Mouse (Mus musculus): ENCODE results near the gene Sec1.

The Sec1 gene

DNA sequence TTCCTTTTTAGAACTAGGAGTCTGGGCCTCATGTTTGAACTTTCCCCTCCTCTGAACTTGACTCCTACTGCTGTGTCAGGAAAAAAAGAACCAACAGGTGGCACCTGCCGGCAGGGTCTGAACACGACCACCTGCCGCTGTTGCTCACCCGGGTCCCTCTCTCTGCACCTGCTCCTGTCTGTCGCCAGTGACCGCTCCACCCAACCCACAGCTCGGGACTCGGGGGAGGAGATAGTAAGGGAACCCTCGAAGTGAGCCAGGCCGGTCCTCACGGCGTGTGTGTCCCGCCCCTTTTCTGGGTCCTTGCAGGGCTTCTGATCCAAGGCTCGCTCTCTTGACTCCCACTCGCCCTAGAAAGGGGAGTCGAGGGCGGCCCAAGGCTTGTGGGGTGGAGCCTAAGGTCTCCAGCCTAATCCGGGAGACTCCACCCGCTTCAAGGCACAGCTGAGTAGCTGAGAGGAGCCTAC lies 54.6 kb downstream of the Sec1 start, which contains the start of gene Mamstr:
Gene Mamstr, plus strand, starts transcription at position 417 of the 467 bp plus-strand sequence.
- peak in 1 of 2 experiments; percentile 39 for DNase-seq

DNA sequence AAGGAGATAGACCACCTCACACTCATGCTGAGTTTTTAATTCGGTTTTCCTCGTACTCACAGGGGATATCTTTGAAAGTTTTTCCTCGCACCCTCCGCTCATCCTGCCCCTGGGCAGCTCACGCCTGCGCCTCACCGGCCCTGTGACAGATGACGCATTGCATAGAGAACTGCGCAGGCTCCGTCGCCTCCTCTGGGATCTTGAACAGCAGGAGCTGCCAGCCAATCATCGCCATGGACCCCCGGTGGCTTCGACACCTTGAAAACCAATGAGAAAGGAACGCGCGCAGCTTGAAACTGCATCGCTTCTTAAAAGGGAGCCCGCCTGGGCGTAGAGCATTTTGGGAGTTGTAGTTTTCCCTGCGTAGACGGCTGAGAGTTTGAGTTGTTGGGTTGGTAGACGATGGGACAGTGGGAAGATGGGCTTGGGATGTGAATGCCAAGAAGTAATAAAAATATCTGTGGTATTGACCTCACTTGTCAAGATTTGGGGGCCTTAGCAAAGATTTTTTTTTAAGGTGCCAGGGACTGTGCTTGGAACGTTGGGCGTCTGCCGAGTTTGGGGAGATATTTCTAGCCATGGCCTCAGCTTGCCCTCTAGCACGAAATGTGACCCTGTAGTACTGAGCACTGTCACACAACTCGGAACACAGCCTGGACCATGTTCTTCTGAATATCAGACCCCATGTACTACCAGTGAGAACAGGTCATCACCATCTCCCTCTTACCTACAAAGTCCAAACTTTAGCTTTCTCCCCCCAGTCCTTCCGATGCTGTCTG lies 55.4 kb downstream of the Sec1 start:
- peak; percentile 96 to 100 for DNase-seq

DNA sequence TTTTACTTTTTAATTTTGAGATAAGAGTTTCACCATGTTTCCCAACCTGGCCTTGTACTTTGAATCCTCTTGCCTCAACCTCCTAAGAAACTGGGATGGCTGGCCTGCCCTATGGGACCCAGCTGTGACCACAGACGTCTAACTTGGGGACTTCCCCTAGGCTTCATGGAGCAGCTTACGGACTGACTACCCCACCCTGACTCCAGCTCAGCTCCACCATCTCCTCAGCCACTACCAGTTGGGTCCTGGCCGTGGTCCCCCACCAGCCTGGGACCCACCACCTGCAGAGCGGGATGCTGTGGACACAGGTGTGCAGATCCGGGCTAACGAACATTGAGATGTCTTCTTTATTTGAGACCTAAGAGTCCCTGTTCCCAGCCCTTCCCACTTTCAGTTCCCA lies 56.5 kb downstream of the Sec1 start:
- peak in 1 of 2 experiments; percentile 41 for DNase-seq

DNA sequence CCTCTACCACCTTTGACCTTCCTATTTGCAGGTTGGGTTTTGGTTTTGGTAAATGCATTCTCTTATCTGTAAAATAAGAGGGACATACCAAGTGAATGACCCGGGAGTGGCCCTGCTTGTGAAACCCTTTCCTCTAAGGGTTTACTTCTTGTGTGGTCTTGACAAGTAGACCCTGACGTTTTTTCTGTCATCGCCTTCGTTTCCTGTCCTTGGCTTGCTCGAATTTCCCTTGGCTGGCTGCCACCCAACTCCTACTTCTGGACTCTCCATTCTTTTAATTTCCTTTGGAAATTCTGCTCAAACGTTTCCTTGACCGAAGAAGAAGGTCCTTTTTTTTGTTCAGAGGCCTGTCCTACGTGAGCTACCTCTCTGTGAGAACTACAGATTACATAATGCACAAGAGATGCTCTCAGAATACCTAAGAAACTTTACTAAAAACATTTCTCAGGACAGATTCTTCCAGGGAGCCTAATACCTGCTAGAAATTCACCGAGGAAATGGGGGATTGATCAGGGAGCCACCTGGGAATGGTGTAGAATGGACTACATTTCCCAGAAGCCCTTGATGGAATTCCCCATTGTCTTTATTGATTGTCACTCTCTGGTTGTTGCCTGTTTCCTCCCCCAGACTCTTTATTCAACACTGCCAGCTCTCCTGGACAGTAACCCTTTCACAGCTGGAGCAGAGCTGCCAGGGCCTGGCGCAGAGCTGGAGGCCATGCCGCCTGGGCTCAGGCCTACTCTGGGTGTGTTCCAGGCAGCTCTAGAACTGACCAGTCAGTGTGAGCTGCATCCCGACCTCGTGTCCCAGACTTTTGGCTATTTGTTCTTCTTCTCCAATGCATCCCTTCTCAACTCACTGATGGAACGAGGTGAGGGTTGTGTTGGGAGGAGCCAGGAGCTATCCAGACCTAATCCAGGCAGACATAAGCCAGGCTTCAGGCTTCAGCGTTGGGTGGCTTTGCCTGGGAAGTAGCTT lies 58.2 kb downstream of the Sec1 start:
- no peak for DNase-seq

DNA sequence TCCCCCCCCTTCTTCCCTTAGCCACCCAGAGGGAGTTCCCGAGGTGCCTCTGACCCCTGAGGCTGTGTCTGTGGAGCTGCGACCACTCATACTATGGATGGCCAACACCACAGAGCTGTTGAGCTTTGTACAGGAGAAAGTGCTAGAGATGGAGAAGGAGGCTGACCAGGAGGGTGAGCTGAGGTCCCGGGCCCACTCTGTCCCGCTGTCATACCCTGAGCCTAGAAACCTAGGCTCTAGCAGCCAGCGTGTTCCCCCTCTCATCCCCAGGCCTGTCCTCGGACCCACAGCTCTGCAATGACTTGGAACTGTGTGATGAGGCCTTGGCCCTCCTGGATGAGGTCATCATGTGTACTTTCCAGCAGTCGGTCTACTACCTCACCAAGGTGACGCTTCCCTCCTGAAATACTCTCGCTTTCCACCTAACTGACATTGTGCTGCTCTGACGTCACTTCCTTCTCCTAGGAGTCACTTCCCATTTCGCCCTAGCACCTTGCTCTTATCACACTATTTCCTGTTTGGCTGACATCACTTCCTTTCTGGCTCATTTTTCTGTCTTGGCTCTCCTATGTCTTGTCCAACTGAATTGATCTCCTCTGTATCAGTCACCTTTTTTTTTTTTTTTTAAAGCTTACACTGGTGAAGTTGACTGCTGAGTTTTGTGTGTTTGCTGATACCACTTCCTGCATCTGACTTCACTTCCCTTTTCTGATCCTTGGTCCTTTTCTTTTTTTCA lies 59.1 kb downstream of the Sec1 start:
- DNase-seq = no peak

DNA sequence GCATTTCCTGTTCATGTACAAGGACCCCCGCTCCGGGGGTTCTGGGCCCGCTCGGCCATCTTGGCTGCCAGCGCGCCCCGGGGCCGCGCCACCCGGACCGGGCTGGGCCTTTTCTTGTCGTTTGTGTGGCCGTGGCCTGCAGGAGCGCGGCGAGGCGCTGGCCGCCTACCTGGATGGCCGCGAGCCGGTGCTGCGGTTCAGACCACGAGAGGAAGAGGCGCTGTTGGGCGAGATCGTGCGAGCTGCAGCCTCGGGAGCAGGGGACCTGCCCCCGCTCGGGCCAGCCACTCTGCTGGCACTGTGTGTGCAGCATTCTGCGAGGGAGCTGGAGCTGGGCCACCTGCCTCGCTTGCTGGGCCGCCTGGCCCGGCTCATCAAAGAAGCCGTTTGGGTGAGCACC lies 61.7 kb downstream of the Sec1 start:
- DNase-seq = peak; percentile 79

DNA sequence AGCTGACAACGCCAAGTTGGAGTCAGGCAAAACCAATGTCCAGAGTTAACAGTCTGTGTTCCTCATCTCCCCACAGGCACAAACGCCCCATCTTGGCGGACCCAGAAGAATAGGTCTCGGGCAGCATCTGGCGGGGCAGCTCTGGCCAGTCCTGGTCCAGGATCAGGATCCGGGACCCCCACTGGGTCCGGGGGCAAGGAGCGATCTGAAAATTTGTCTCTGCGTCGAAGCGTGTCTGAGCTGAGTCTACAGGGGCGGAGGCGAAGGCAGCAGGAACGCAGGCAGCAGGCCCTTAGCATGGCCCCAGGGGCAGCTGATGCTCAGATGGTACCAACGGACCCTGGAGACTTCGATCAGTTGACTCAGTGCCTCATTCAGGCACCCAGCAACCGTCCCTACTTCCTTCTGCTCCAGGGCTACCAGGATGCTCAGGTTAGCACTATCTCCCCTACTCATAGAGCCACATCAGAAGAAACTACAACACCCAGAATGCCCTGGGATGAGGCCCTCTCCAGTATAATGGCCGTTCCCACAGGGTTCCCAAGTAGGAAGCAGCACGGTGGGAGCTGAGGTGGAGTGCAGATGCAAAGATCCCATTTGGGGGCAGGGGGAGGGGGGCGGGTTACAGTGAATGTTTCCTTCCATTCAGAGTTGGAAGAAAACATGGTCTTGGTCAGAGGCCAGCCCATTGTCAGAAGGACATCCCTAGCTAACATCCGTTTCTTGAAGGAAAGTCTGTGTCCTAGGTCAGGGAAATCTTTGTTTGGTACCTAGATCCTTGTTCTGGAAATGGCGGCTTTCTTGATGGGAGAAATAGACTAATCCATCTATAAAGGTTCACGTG lies 63.9 kb downstream of the Sec1 start:
- DNase-seq = peak in 1 of 2 experiments; percentile 27

DNA sequence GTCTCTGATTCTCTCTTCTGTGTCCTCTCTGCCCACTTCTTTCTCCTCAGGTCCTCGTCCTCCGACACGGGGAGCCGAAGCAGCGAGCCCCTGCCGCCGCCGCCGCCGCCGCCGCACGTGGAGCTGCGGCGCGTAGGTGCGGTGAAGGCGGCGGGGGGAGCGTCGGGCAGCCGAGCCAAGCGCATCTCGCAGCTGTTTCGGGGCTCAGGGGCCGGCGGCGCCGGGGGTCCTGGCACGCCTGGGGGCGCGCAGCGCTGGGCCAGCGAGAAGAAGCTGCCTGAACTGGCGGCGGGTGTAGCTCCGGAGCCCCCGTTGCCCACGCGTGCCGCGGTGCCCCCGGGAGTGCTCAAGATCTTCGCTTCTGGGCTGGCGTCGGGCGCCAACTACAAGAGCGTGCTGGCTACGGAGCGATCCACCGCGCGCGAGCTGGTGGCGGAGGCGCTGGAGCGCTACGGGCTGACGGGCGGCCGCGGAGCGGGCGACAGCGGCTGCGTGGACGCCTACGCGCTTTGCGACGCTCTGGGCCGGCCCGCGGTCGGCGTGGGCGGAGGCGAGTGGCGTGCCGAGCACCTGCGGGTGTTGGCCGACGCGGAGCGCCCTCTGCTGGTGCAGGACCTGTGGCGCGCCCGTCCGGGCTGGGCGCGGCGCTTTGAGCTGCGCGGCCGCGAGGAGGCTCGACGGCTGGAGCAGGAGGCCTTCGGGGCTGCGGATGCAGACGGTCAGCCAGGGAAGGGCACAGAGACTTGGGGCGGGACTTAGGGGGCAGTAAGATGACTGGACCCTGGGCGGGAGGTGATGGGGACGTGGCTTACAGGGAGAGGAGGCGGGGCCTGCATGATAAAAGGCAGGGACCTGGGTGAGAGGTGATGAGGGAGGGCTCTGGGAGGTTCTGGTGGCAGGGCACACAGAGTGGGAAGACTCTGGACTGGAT lies 65.6 kb downstream of the Sec1 start:
- peak; percentile 93 to 98 for DNase-seq

All from cerebellum, adult 18-20 months (tissue).